Mouse (Mus musculus): ENCODE results near the gene Fam186b. TPM values are rescaled to one million over a fixed set of nuclear protein-coding genes. Genes with fewer than 3 reads are reported as not detected.
"Not testable (repeated sequence)": the region's sequence is repeated elsewhere in the genome, so short reads cannot be mapped to it uniquely, and the experiment has no call there.

Fam186b gene
- polyA plus RNA-seq, 1 experiment, result 0.69 TPM

DNA sequence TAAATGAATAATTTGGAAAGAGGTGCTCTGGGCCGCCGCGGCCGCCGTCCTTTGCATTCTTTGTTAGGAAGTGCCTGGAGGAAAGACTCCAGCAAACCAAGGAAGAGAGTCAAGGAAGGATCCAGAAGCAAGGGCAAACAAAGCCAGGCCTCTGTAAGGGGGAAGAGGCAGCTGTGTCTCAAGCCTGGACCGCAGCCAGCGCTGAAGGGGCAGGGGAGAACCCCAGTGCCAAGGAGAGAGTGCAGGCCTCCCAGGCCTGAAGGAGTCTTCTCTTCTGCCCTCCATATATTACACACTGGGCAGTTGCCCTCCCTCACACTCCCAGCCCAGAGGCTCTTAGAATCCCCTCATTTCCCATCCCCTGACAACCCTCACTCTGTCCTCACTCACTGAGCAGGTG is 17.4 kb downstream of the Fam186b start:
- no peaks in the 10 kb centered on the region for H3K4me1 ChIP-seq (ENCODE audit: control insufficient read depth, insufficient read depth, low read length)
- TF ChIP-seq POLR2A (IDR thresholded peaks at IDR 0.05; ENCODE audit: extremely low read depth, insufficient read depth, low read length) (no peak), CTCF (IDR thresholded peaks at IDR 0.05; ENCODE audit: extremely low read depth, insufficient read depth, low read length) (no peak)
- H3K4me3 ChIP-seq (ENCODE audit: insufficient read depth, low read length), result no peak overlapping the region
- H3K27ac ChIP-seq (ENCODE audit: insufficient read depth, low read length), result no peak overlapping the region

DNA sequence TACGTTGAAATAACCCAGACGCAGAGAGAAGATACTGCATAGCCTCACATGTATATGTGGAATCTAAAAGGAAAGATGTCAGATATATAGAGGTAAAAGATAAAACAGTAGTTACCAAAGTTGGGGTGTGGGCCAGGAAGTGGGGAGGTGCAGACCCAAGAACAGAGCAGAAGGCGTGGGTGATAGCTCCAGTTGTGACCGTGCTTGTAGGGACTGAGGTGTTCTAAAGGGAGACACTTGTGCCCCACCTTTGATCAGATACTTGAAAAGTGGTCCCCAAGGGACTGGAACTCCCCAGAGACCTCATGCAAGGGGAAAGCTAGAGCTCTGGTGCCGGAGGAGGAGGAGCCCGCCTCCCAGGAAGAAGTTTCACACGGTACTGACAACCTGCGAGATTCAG is 19.6 kb downstream of the Fam186b start:
- Histone ChIP-seq H3K27ac (ENCODE audit: insufficient read depth, low read length) (no peak overlapping the region), H3K4me3 (ENCODE audit: insufficient read depth, low read length) (no peak overlapping the region), H3K4me1 (ENCODE audit: control insufficient read depth, insufficient read depth, low read length) (no peaks in the 10 kb centered on the region)
- TF ChIP-seq POLR2A (IDR thresholded peaks at IDR 0.05; ENCODE audit: extremely low read depth, insufficient read depth, low read length) (no peak), CTCF (IDR thresholded peaks at IDR 0.05; ENCODE audit: extremely low read depth, insufficient read depth, low read length) (no peak)

DNA sequence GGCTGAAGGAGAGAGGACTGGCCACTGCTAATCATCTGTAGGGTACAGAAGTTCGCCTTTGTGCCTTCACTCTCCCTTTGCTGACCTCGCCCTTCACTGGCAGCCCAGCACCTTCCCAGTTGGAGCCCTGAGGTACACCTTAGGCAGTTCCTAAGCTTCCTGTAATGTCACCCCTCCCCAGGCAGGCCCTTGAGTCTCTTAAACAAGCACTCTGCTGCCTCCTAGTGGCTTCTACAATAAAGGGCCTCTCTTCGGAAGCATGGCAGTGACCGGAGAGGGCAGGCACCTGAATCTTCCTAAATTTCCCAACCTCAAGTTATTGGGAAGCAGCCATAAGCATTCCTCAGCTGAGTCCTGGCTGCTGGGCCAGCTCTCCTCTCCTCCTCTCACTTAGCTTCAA is 30.0 kb downstream of the Fam186b start:
- no peaks in the 10 kb centered on the region for H3K4me1 ChIP-seq (ENCODE audit: control insufficient read depth, insufficient read depth, low read length)
- no peak overlapping the region for H3K27ac ChIP-seq (ENCODE audit: insufficient read depth, low read length)
- H3K4me3 ChIP-seq (ENCODE audit: insufficient read depth, low read length), result no peak overlapping the region
- peak; percentile 83 for TF ChIP-seq CTCF (IDR thresholded peaks at IDR 0.05; ENCODE audit: extremely low read depth, insufficient read depth, low read length)
- TF ChIP-seq POLR2A (IDR thresholded peaks at IDR 0.05; ENCODE audit: extremely low read depth, insufficient read depth, low read length), result no peak

DNA sequence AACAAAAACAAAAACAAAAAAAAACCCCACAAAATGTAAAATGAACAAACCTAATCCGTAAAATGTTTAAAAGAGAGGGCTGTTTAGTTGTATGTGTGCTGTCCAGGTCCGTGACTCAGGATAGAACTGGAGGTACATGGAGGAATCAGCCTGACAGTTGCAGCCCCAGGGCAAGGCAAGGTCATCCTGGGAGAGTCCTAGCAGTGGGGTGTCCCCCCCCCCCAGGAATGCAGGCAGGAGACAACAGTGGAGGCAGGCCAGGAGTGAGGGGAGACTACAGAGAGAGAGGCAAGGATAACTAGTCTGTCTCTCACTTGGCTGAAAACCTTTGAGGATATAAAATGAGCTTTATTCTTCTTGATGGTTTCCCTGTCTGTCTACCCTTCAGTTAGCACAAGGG is 31.3 kb downstream of the Fam186b start:
- Histone ChIP-seq H3K27ac (ENCODE audit: insufficient read depth, low read length) (no peak overlapping the region), H3K4me3 (ENCODE audit: insufficient read depth, low read length) (no peak overlapping the region), H3K4me1 (ENCODE audit: control insufficient read depth, insufficient read depth, low read length) (peaks cover 6% of the 10 kb centered on the region; the same call in 1 of the 2 replicates)
- no peak for TF ChIP-seq POLR2A (IDR thresholded peaks at IDR 0.05; ENCODE audit: extremely low read depth, insufficient read depth, low read length)

DNA sequence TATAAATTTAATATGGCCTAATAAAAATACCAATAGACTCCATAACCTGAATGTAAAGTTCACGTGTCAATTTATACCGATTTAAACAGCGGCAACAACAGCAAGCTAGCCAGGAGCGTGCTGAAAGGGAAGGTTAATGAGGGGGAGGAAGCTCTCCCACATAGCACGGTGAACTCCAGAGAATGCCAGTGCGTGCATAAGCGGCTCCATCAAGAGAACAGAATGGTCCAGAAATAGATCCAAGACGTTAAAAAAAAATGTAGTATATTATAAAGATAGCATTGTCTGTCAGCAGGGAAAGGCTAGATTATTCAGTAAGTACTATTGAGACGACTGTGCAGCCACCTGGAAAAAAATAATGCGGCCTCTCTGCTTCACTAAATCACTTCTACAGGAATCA is 33.0 kb downstream of the Fam186b start:
- Histone ChIP-seq H3K4me3 (ENCODE audit: insufficient read depth, low read length) (no peak overlapping the region), H3K4me1 (ENCODE audit: control insufficient read depth, insufficient read depth, low read length) (peaks cover 6% of the 10 kb centered on the region; the same call in 1 of the 2 replicates), H3K27ac (ENCODE audit: insufficient read depth, low read length) (no peak overlapping the region)
- TF ChIP-seq CTCF (IDR thresholded peaks at IDR 0.05; ENCODE audit: extremely low read depth, insufficient read depth, low read length), result no peak
- TF ChIP-seq POLR2A (IDR thresholded peaks at IDR 0.05; ENCODE audit: extremely low read depth, insufficient read depth, low read length), result no peak

DNA sequence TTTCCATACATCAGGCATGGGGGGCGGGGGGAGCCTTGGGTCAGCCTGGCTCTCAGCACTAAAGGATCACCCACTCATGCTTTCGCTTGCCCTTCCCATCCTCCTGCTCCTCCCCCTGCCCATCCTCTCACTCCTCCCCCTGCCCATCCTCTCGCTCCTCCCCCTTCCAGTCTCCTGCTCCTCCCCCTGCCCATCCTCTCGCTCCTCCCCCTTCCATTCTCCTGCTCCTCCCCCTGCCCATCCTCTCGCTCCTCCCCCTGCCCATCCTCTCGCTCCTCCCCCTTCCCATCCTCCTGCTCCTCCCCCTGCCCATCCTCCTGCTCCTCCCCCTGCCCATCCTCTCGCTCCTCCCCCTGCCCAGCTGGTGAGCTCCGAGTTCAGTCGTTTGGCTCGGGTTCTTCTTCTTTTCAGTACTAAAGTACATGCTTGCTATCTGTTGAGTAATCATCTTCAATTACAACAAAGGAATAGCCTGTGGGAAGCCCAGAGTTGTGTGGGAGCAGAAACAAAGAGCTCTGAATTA is 35.9 kb downstream of the Fam186b start:
- no peak for TF ChIP-seq POLR2A (IDR thresholded peaks at IDR 0.05; ENCODE audit: extremely low read depth, insufficient read depth, low read length)
- TF ChIP-seq CTCF (IDR thresholded peaks at IDR 0.05; ENCODE audit: extremely low read depth, insufficient read depth, low read length), result no peak
- Histone ChIP-seq H3K27ac (ENCODE audit: insufficient read depth, low read length) (no peak overlapping the region), H3K4me1 (ENCODE audit: control insufficient read depth, insufficient read depth, low read length) (peaks cover 6% of the 10 kb centered on the region; the same call in 1 of the 2 replicates), H3K4me3 (ENCODE audit: insufficient read depth, low read length) (peak overlapping the region; percentile 22)

DNA sequence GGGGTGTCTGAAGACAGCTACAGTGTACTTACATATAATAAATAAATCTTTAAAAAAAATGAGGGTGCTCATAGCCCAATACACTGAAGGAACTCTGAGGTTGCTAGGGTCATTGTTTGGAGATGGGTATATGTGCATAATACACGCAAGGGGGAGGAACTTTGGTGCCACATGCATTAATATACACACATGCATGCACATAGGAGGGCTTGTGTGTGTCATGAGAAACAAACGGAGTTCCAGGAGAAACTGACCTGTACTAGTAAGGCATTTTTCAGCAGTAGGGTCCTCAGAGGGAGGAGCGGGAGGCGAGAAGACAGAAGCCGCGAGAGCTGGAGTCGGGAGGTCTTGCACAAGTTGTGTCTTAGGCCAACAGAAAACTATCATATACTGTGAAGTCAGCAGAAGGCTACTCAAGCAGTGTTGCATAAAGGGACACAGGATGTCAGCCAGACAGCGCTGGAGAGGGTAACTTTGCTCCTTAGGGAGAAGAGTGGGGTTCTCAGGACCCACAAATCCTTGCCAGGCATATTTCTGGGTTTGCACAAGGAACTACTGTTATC is 36.4 kb downstream of the Fam186b start:
- H3K27ac ChIP-seq (ENCODE audit: insufficient read depth, low read length), result no peak overlapping the region
- TF ChIP-seq CTCF (IDR thresholded peaks at IDR 0.05; ENCODE audit: extremely low read depth, insufficient read depth, low read length) (no peak), POLR2A (IDR thresholded peaks at IDR 0.05; ENCODE audit: extremely low read depth, insufficient read depth, low read length) (no peak)
- peak overlapping the region; percentile 22 for H3K4me3 ChIP-seq (ENCODE audit: insufficient read depth, low read length)
- peaks cover 6% of the 10 kb centered on the region; the same call in 1 of the 2 replicates for H3K4me1 ChIP-seq (ENCODE audit: control insufficient read depth, insufficient read depth, low read length)

DNA sequence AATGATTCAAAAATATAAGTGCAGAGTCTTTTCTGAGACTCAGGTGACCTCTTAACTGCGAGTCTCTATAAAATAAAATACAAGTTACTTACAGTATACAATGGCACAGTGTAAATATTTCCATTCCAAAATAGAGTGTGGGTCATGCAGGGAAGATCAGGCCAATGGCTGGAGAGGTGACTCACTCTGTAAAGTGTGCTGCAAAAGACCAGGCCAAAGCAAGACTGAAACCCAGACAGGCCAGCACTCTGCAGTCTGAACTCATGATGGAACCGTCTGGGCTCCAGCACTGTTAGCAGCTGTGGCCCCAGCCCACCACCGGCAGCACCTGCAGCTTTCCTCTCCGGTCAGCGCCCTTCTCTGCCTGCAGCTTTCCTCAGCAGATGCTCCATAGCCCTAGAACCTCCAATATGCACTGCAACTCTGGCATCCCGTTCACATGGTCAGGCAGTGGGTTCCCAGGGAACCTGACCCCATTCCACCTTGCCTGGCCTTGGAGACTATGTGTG is 40.4 kb downstream of the Fam186b start:
- TF ChIP-seq CTCF (IDR thresholded peaks at IDR 0.05; ENCODE audit: extremely low read depth, insufficient read depth, low read length), result no peak
- no peak for TF ChIP-seq POLR2A (IDR thresholded peaks at IDR 0.05; ENCODE audit: extremely low read depth, insufficient read depth, low read length)
- peaks cover 5% of the 10 kb centered on the region; the same call in 1 of the 2 replicates for H3K4me1 ChIP-seq (ENCODE audit: control insufficient read depth, insufficient read depth, low read length)
- H3K27ac ChIP-seq (ENCODE audit: insufficient read depth, low read length), result no peak overlapping the region
- H3K4me3 ChIP-seq (ENCODE audit: insufficient read depth, low read length), result no peak overlapping the region

DNA sequence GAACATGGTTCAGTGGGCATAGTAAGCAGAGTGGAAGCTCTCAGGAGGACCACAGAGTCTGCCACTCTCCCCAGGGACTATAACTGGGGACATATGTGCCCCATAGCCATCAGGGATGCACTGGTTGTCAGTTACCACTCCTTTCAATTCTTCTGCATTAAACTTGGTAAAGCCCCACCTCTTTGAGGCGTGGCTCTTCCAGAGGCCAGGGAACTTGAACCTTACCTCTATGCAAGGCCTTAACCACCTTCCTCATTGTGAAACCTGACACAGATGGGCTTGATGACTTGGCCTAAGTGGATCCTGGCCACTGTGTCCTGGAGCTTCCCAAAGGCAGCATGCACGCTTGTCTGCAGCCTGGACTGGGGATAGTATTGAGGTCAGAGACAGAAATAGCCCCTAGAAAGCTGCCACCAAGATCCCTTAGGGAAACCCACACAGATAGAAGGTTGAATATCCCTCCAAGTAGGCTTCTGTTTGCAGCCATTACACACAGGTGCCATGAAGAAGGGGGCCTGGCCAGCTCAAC is 41.1 kb downstream of the Fam186b start:
- H3K4me1 ChIP-seq (ENCODE audit: control insufficient read depth, insufficient read depth, low read length), result peaks cover 6% of the 10 kb centered on the region
- no peak for TF ChIP-seq CTCF (IDR thresholded peaks at IDR 0.05; ENCODE audit: extremely low read depth, insufficient read depth, low read length)
- no peak for TF ChIP-seq POLR2A (IDR thresholded peaks at IDR 0.05; ENCODE audit: extremely low read depth, insufficient read depth, low read length)
- H3K4me3 ChIP-seq (ENCODE audit: insufficient read depth, low read length), result no peak overlapping the region
- H3K27ac ChIP-seq (ENCODE audit: insufficient read depth, low read length), result no peak overlapping the region

DNA sequence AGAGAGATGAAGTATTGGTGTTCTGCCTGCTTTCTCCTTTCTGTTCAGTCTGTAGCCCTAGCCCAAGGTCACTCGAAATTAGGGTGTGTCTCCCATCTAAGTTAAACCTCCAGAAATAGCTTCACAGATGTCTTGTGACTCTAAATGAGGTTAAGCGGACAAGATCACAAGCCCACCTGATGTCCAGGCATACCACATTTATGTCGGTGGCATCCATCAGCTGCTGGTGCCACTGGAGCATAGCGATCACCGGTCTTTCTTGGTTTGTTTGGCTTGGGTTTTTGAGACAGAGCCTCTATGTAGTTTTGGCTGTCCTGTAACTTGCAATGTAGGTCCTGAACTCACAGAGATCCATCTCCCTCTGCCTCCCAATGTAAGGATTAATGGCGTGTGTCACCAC is 41.9 kb downstream of the Fam186b start:
- TF ChIP-seq POLR2A (IDR thresholded peaks at IDR 0.05; ENCODE audit: extremely low read depth, insufficient read depth, low read length) (no peak), CTCF (IDR thresholded peaks at IDR 0.05; ENCODE audit: extremely low read depth, insufficient read depth, low read length) (no peak)

DNA sequence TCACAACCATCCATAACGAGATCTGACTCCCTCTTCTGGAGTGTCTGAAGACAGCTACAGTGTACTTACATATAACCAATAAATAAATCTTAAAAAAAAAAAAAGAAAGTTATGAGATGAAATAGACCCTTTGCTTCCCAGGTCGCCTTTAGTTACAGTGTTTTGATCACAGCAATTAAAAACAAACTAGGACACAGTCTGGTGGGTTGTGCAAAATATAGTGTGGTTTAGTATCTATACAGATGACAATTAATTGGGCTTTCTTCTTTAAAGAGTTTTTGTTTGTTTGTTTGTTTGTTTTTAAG is 42.6 kb downstream of the Fam186b start:
- H3K27ac ChIP-seq (ENCODE audit: insufficient read depth, low read length); H3K4me3 ChIP-seq (ENCODE audit: insufficient read depth, low read length); H3K4me1 ChIP-seq (ENCODE audit: control insufficient read depth, insufficient read depth, low read length): not testable (repeated sequence)

More for the DNA sequence above, 41.9 kb downstream of the Fam186b start:
- H3K27ac ChIP-seq (ENCODE audit: insufficient read depth, low read length), result no peak overlapping the region
- H3K4me1 ChIP-seq (ENCODE audit: control insufficient read depth, insufficient read depth, low read length), result peaks cover 6% of the 10 kb centered on the region
- H3K4me3 ChIP-seq (ENCODE audit: insufficient read depth, low read length), result no peak overlapping the region
